Comparison of ENCODE assay signal across 11 mouse cellular contexts in genomic region chr3:101395341-101395740, GRCm38 (mm10). TPM values are rescaled to one million over a fixed set of nuclear protein-coding genes. Genes with fewer than 3 reads are reported as not detected.
A peak's percentile ranks its signal among the peaks of the same experiment; 100 is the strongest.
DNase-seq lines count a peak whose midpoint lies in the region; ATAC-seq lines count a peak whose summit lies in the region.
"Had no signal": no experiment of that assay in that cellular context is flagged by ENCODE, and none has a peak within 500 bp of the region (broad histone marks: within the 10 kb centered on the region; RNA-seq: fewer than 3 reads in every experiment).

No protein-coding gene starts in this region.

- no peaks in the 10 kb centered on the region for H3K27me3 ChIP-seq in heart, embryonic 15.5 days
- peaks cover 53% of the 10 kb centered on the region for H3K27me3 ChIP-seq in midbrain, embryonic 12.5 days
- no peaks in the 10 kb centered on the region for H3K27me3 ChIP-seq in midbrain, embryonic 16.5 days (ENCODE audit: control insufficient read depth, insufficient read depth, low read depth, low read length)
- H3K27me3 ChIP-seq in limb, embryonic 12.5 days: no peaks in the 10 kb centered on the region
- H3K27me3 ChIP-seq: CH12.LX had no signal

- no peaks in the 10 kb centered on the region for H3K9me3 ChIP-seq in heart, embryonic 15.5 days (replicated peaks)
- H3K9me3 ChIP-seq in midbrain, embryonic 12.5 days: no peaks in the 10 kb centered on the region
- H3K9me3 ChIP-seq in midbrain, embryonic 16.5 days (replicated peaks; ENCODE audit: control insufficient read depth, low read length, poor library complexity, severe bottlenecking): no peaks in the 10 kb centered on the region
- H3K9me3 ChIP-seq in limb, embryonic 12.5 days: no peaks in the 10 kb centered on the region

- 0 out of 2 replicates have a peak, but pooled peaks have one; percentile 32 for ATAC-seq in heart, embryonic 15.5 days (replicated peaks; ENCODE audit: insufficient number of reproducible peaks, insufficient read depth, low FRiP score, low read depth)
- no peak for ATAC-seq in midbrain, embryonic 12.5 days (ENCODE audit: low FRiP score, low read depth)
- ATAC-seq in midbrain, embryonic 16.5 days: no peak
- ATAC-seq in limb, embryonic 12.5 days (ENCODE audit: insufficient number of reproducible peaks, insufficient read depth, low FRiP score, low TSS enrichment, low read depth): peak; percentile 75
- no peak for ATAC-seq in inflammation-experienced regulatory T-cells, adult 6 months
- ATAC-seq: activated CD4-positive, CD25-positive, alpha-beta regulatory T cell, adult 4 months had no signal

- no peak for DNase-seq in heart, postnatal 36 days
- no peak for DNase-seq in retina, embryonic 14.5 days (ENCODE audit: low spot score)
- no peak for DNase-seq in T-cell, adult 2 months (ENCODE audit: low spot score)

- no peak overlapping the region for H3K4me3 ChIP-seq in heart, embryonic 15.5 days
- no peak overlapping the region for H3K4me3 ChIP-seq in midbrain, embryonic 12.5 days
- no peak overlapping the region for H3K4me3 ChIP-seq in midbrain, embryonic 16.5 days (ENCODE audit: low read depth, low read length)
- 0 out of 2 replicates have a peak overlapping the region, but pooled peaks have one; percentile 5 for H3K4me3 ChIP-seq in limb, embryonic 12.5 days (replicated peaks)
- H3K4me3 ChIP-seq: left cerebral cortex, adult 2 months had no signal

- H3K36me3 ChIP-seq in heart, embryonic 15.5 days: no peaks in the 10 kb centered on the region
- H3K36me3 ChIP-seq in midbrain, embryonic 12.5 days: no peaks in the 10 kb centered on the region
- H3K36me3 ChIP-seq in midbrain, embryonic 16.5 days (ENCODE audit: control insufficient read depth, insufficient read depth, low read length): no peaks in the 10 kb centered on the region
- no peaks in the 10 kb centered on the region for H3K36me3 ChIP-seq in limb, embryonic 12.5 days

- WGBS in heart, embryonic 15.5 days: 22% methylated on average over 5 of the region's 5 CpGs
- WGBS in midbrain, embryonic 12.5 days: 45% methylated on average over 5 of the region's 5 CpGs
- WGBS in midbrain, embryonic 16.5 days: 56% methylated on average over 5 of the region's 5 CpGs
- WGBS in limb, embryonic 12.5 days: 8% methylated on average over 5 of the region's 5 CpGs

- H3K4me1 ChIP-seq in heart, embryonic 15.5 days (replicated peaks): peaks cover 83% of the 10 kb centered on the region
- H3K4me1 ChIP-seq in midbrain, embryonic 12.5 days: peaks cover 74% of the 10 kb centered on the region
- peaks cover 65% of the 10 kb centered on the region for H3K4me1 ChIP-seq in midbrain, embryonic 16.5 days (ENCODE audit: control insufficient read depth, insufficient read depth, low read length)
- H3K4me1 ChIP-seq in limb, embryonic 12.5 days (replicated peaks): peaks cover 98% of the 10 kb centered on the region

- H3K27ac ChIP-seq in heart, embryonic 15.5 days: peak overlapping the region; percentile 80
- H3K27ac ChIP-seq in midbrain, embryonic 12.5 days (replicated peaks): peak overlapping the region; percentile 35; the same call in 1 of the 2 replicates
- H3K27ac ChIP-seq in midbrain, embryonic 16.5 days (ENCODE audit: low read length): no peak overlapping the region
- peak overlapping the region; percentile 98 for H3K27ac ChIP-seq in limb, embryonic 12.5 days
- H3K27ac ChIP-seq: left cerebral cortex, adult 2 months had no signal

- intact Hi-C loops in heart, postnatal 36 days (cut with DNase I): no loop called here

- H3K4me2 ChIP-seq in heart, embryonic 15.5 days: peak overlapping the region; percentile 34; the same call in 1 of the 2 replicates
- no peak overlapping the region for H3K4me2 ChIP-seq in midbrain, embryonic 12.5 days (replicated peaks)
- H3K4me2 ChIP-seq in midbrain, embryonic 16.5 days (ENCODE audit: low read length): no peak overlapping the region
- peak overlapping the region; percentile 39 for H3K4me2 ChIP-seq in limb, embryonic 12.5 days

- no peak overlapping the region for H3K9ac ChIP-seq in heart, embryonic 15.5 days
- H3K9ac ChIP-seq in midbrain, embryonic 12.5 days (replicated peaks): no peak overlapping the region
- no peak overlapping the region for H3K9ac ChIP-seq in midbrain, embryonic 16.5 days (ENCODE audit: low read depth, low read length)
- peak overlapping the region; percentile 8; the same call in 1 of the 2 replicates for H3K9ac ChIP-seq in limb, embryonic 12.5 days (replicated peaks)

RNA-seq across cellular contexts. Expression of gene Igsf3, which starts 18.5 kb away (rescaled TPM):
- polyA plus RNA-seq in heart, embryonic 15.5 days (2015; fragmentation: Nextera tagmentation; extraction: Ambion mirVana): 38.0 and 45.0 TPM in 2 replicates
- total RNA-seq in heart, postnatal 36 days (2021): 10 to 100 TPM in 1 of 2 experiments, 1 to 10 TPM in 1; 9.9 to 13.2 TPM
- 46.1 and 53.1 TPM in 2 replicates for polyA plus RNA-seq in midbrain, embryonic 12.5 days (2016; fragmentation: Nextera tagmentation; extraction: Ambion mirVana)
- 93.6 and 100 TPM in 2 replicates for polyA plus RNA-seq in midbrain, embryonic 16.5 days (2015; fragmentation: Nextera tagmentation; extraction: Ambion mirVana)
- polyA plus RNA-seq in limb, embryonic 12.5 days (2016; fragmentation: Nextera tagmentation; extraction: Ambion mirVana): 95.2 and 104 TPM in 2 replicates
- 1 to 10 TPM in 2 of 3 experiments, under 1 TPM in 1; 0.53 to 1.6 (median 1.3) TPM for polyA plus RNA-seq in inflammation-experienced regulatory T-cells, adult 6 months (2017; shearing (Covaris generic))

Comparison
In these comparisons a context has a peak if more than half of its experiments do, and no peak if none do; other contexts are left out.
1. ATAC-seq: peak in heart, embryonic 15.5 days (single experiment) and limb, embryonic 12.5 days (single experiment); none in midbrain, embryonic 12.5 days (single experiment), midbrain, embryonic 16.5 days (single experiment) and inflammation-experienced regulatory T-cells, adult 6 months (single experiment).
2. H3K4me2 ChIP-seq: peak in heart, embryonic 15.5 days (single experiment) and limb, embryonic 12.5 days (single experiment); none in midbrain, embryonic 12.5 days (single experiment) and midbrain, embryonic 16.5 days (single experiment).
3. RNA of gene Igsf3, which starts 18.5 kb away (polyA plus RNA-seq): 95.2 to 104 TPM in limb, embryonic 12.5 days, 93.6 to 100 TPM in midbrain, embryonic 16.5 days, 46.1 to 53.1 TPM in midbrain, embryonic 12.5 days and 38.0 to 45.0 TPM in heart, embryonic 15.5 days; 0.53 to 1.6 TPM in inflammation-experienced regulatory T-cells, adult 6 months; every median in the first group is over 10 times any median in the second.